13 mouse cellular contexts compared by ENCODE assay signal in genomic region chr5:100259803-100260693, GRCm38 (mm10).
A peak's percentile ranks its signal among the peaks of the same experiment; 100 is the strongest.
DNase-seq lines count a peak whose midpoint lies in the region; ATAC-seq and TF ChIP-seq lines count a peak whose summit lies in the region.
"Had no signal": no experiment of that assay in that cellular context is flagged by ENCODE, and none has a peak within 500 bp of the region (broad histone marks: within the 10 kb centered on the region; RNA-seq: fewer than 3 reads in every experiment).

No protein-coding gene starts in this region.

- no peaks in the 10 kb centered on the region for H3K36me3 ChIP-seq in heart, embryonic 12.5 days
- H3K36me3 ChIP-seq in lung, embryonic 14.5 days (ENCODE audit: insufficient read depth), result no peaks in the 10 kb centered on the region
- H3K36me3 ChIP-seq in forebrain, embryonic 14.5 days (ENCODE audit: control insufficient read depth, insufficient read depth, low read length), result no peaks in the 10 kb centered on the region
- H3K36me3 ChIP-seq in limb, embryonic 14.5 days (ENCODE audit: control insufficient read depth, insufficient read depth, low read length), result no peaks in the 10 kb centered on the region
- H3K36me3 ChIP-seq: liver, embryonic 13.5 days; midbrain, embryonic 12.5 days had no signal

- ATAC-seq in heart, embryonic 12.5 days (ENCODE audit: insufficient number of reproducible peaks, low FRiP score), result peak; percentile 44
- ATAC-seq in lung, embryonic 14.5 days (ENCODE audit: insufficient read depth), result peak; percentile 44; the same call in 1 of the 2 replicates
- peak; percentile 54; the same call in 1 of the 2 replicates for ATAC-seq in forebrain, embryonic 14.5 days
- ATAC-seq in limb, embryonic 14.5 days (ENCODE audit: low FRiP score, low read depth), result 0 out of 2 replicates have a peak, but pooled peaks have one; percentile 9

- TF ChIP-seq POLR2A in limb, embryonic 14.5 days (IDR thresholded peaks at IDR 0.05; ENCODE audit: borderline replicate concordance, extremely low read depth, insufficient read depth, insufficient read length), result no peak

- no peak overlapping the region for H3K9ac ChIP-seq in heart, embryonic 12.5 days
- no peak overlapping the region for H3K9ac ChIP-seq in lung, embryonic 14.5 days
- H3K9ac ChIP-seq in forebrain, embryonic 14.5 days (ENCODE audit: low read length), result no peak overlapping the region
- H3K9ac ChIP-seq in limb, embryonic 14.5 days (ENCODE audit: low read depth, low read length, severe bottlenecking), result no peak overlapping the region
- H3K9ac ChIP-seq: liver, embryonic 13.5 days; midbrain, embryonic 12.5 days had no signal

- no peaks in the 10 kb centered on the region for H3K9me3 ChIP-seq in heart, embryonic 12.5 days (replicated peaks)
- H3K9me3 ChIP-seq in lung, embryonic 14.5 days (ENCODE audit: low read depth, low read length), result no peaks in the 10 kb centered on the region
- no peaks in the 10 kb centered on the region for H3K9me3 ChIP-seq in forebrain, embryonic 14.5 days (replicated peaks; ENCODE audit: control insufficient read depth, low read length)
- no peaks in the 10 kb centered on the region for H3K9me3 ChIP-seq in limb, embryonic 14.5 days (ENCODE audit: control insufficient read depth, low read length)
- H3K9me3 ChIP-seq: liver, embryonic 13.5 days; midbrain, embryonic 12.5 days had no signal

- WGBS in heart, embryonic 12.5 days, result 68% methylated on average over 8 of the region's 8 CpGs
- WGBS in lung, embryonic 14.5 days, result 48% methylated on average over 8 of the region's 8 CpGs
- WGBS in forebrain, embryonic 14.5 days, result 68% methylated on average over 8 of the region's 8 CpGs
- 77% methylated on average over 8 of the region's 8 CpGs for WGBS in limb, embryonic 14.5 days

- H3K27ac ChIP-seq in heart, embryonic 12.5 days (ENCODE audit: poor library complexity, severe bottlenecking), result peak overlapping the region; percentile 86
- H3K27ac ChIP-seq in lung, embryonic 14.5 days (ENCODE audit: low read depth), result peak overlapping the region; percentile 82
- peak overlapping the region; percentile 65; the same call in 1 of the 2 replicates for H3K27ac ChIP-seq in forebrain, embryonic 14.5 days (ENCODE audit: low read depth, low read length)
- H3K27ac ChIP-seq in limb, embryonic 14.5 days (replicated peaks; ENCODE audit: low read depth, low read length), result no peak overlapping the region; the same call in 1 of the 2 replicates
- H3K27ac ChIP-seq: liver, embryonic 13.5 days; midbrain, embryonic 12.5 days had no signal

- H3K4me1 ChIP-seq in heart, embryonic 12.5 days (replicated peaks), result peaks cover 27% of the 10 kb centered on the region
- peaks cover 20% of the 10 kb centered on the region for H3K4me1 ChIP-seq in lung, embryonic 14.5 days (ENCODE audit: insufficient read depth)
- H3K4me1 ChIP-seq in forebrain, embryonic 14.5 days (ENCODE audit: control insufficient read depth, insufficient read depth, low read length), result peaks cover 13% of the 10 kb centered on the region; the same call in 1 of the 2 replicates
- H3K4me1 ChIP-seq in limb, embryonic 14.5 days (ENCODE audit: control insufficient read depth, insufficient read depth, low read length), result peaks cover 5% of the 10 kb centered on the region; the same call in 1 of the 2 replicates
- H3K4me1 ChIP-seq: liver, embryonic 13.5 days had no signal

- H3K4me3 ChIP-seq in heart, embryonic 12.5 days, result no peak overlapping the region
- no peak overlapping the region for H3K4me3 ChIP-seq in lung, embryonic 14.5 days (ENCODE audit: low read depth, low read length)
- H3K4me3 ChIP-seq in forebrain, embryonic 14.5 days (ENCODE audit: low read depth, low read length), result no peak overlapping the region
- H3K4me3 ChIP-seq in limb, embryonic 14.5 days (replicated peaks; ENCODE audit: low read length), result no peak overlapping the region
- H3K4me3 ChIP-seq: liver, embryonic 13.5 days; midbrain, embryonic 12.5 days had no signal

- DNase-seq in heart, postnatal 25 days (ENCODE audit: low spot score), result no peak
- peak; percentile 6 for DNase-seq in lung, embryonic 14.5 days
- DNase-seq in lung, adult 18-20 months, result no peak
- DNase-seq in forebrain, embryonic 14.5 days (ENCODE audit: low spot score), result no peak
- no peak for DNase-seq in limb, embryonic 14.5 days (ENCODE audit: low spot score)
- DNase-seq in ovary, postnatal 14 days (ENCODE audit: low spot score), result no peak
- no peak for DNase-seq in cerebellum, adult 18-20 months
- DNase-seq: adrenal gland, adult 8-10 months; kidney, adult 18-20 months; liver, embryonic 13.5 days; thymus, postnatal 4 days had no signal

- H3K4me2 ChIP-seq in heart, embryonic 12.5 days, result peak overlapping the region; percentile 11
- H3K4me2 ChIP-seq in lung, embryonic 14.5 days, result no peak overlapping the region; the same call in 1 of the 2 replicates
- no peak overlapping the region for H3K4me2 ChIP-seq in forebrain, embryonic 14.5 days (ENCODE audit: low read length)
- H3K4me2 ChIP-seq in limb, embryonic 14.5 days (replicated peaks; ENCODE audit: low read depth, low read length, severe bottlenecking), result no peak overlapping the region
- H3K4me2 ChIP-seq: liver, embryonic 13.5 days; midbrain, embryonic 12.5 days had no signal

- intact Hi-C loops in heart, postnatal 25 days (cut with DNase I), result no loop called here

- no peak for TF ChIP-seq CTCF in lung, embryonic 14.5 days (IDR thresholded peaks at IDR 0.05; ENCODE audit: low read depth)

- no peaks in the 10 kb centered on the region for H3K27me3 ChIP-seq in heart, embryonic 12.5 days (replicated peaks)
- no peaks in the 10 kb centered on the region for H3K27me3 ChIP-seq in lung, embryonic 14.5 days (ENCODE audit: insufficient read depth, low read length)
- H3K27me3 ChIP-seq in forebrain, embryonic 14.5 days (replicated peaks; ENCODE audit: control insufficient read depth, insufficient read depth, low read length), result no peaks in the 10 kb centered on the region
- H3K27me3 ChIP-seq in limb, embryonic 14.5 days (ENCODE audit: control insufficient read depth, insufficient read depth, low read length), result no peaks in the 10 kb centered on the region
- H3K27me3 ChIP-seq: liver, embryonic 13.5 days; midbrain, embryonic 12.5 days had no signal
